Mouse (Mus musculus) limb, embryonic 14.5 days (tissue): ENCODE measurements around the gene Stard3. TPM values are rescaled to one million over a fixed set of nuclear protein-coding genes. Genes with fewer than 3 reads are reported as not detected.

Experiments
- ATAC-seq: fragments of 200-750 bp; cut with Nextera tagmentation; 2 replicates; pipeline ENCODE4 v1.8.0; 2017; ENCODE audit warnings: low read depth, moderate number of reproducible peaks, moderate TSS enrichment; ENCODE audit not compliant: low FRiP score
- DNase-seq: peaks from one replicate; pipeline ENCODE4 v3.0.0-alpha.2; 2015; ENCODE audit warnings: low spot score
- H3K27ac ChIP-seq: fragments of 300-500 bp; sonication (generic); replicated peaks from 2 replicates; pipeline ENCODE4 v1.5.1; 2014; ENCODE audit warnings: low read depth, mild to moderate bottlenecking, low read length, moderate library complexity, mixed read lengths
- H3K27me3 ChIP-seq: fragments of 300-500 bp; sonication (generic); 2 replicates; pipeline ENCODE4 v1.6.1; 2014; ENCODE audit warnings: low read length, mixed read lengths; ENCODE audit not compliant: control insufficient read depth, insufficient read depth
- H3K36me3 ChIP-seq: fragments of 300-500 bp; sonication (generic); 2 replicates; pipeline ENCODE4 v1.6.1; 2014; ENCODE audit warnings: mild to moderate bottlenecking, low read length, moderate library complexity, mixed read lengths; ENCODE audit not compliant: control insufficient read depth, insufficient read depth
- H3K4me1 ChIP-seq: fragments of 300-500 bp; sonication (generic); 2 replicates; pipeline ENCODE4 v1.6.1; 2014; ENCODE audit warnings: antibody characterized with exemption, low read length, mixed read lengths; ENCODE audit not compliant: control insufficient read depth, insufficient read depth
- H3K4me2 ChIP-seq: fragments of 300-500 bp; sonication (generic); replicated peaks from 2 replicates; pipeline ENCODE4 v1.6.1; 2014; ENCODE audit warnings: low read depth, mild to moderate bottlenecking, low read length, moderate library complexity; ENCODE audit not compliant: severe bottlenecking
- H3K4me3 ChIP-seq: fragments of 300-500 bp; sonication (generic); replicated peaks from 2 replicates; pipeline ENCODE4 v1.5.1; 2014; ENCODE audit warnings: low read length
- H3K9ac ChIP-seq: fragments of 300-500 bp; sonication (generic); 2 replicates; pipeline ENCODE4 v1.6.1; 2014; ENCODE audit warnings: mild to moderate bottlenecking, low read depth, low read length, moderate library complexity; ENCODE audit not compliant: severe bottlenecking
- H3K9me3 ChIP-seq: fragments of 300-500 bp; sonication (generic); 2 replicates; pipeline ENCODE4 v1.6.1; 2016; ENCODE audit warnings: low read length; ENCODE audit not compliant: control insufficient read depth
- POLR2A ChIP-seq: fragments of 200-500 bp; IDR thresholded peaks from 2 replicates; pipeline ENCODE4 v1.8.0; 2012; ENCODE audit warnings: inconsistent platforms, mild to moderate bottlenecking, moderate library complexity, borderline replicate concordance; ENCODE audit not compliant: insufficient read depth, insufficient read length; ENCODE audit errors: extremely low read depth
- WGBS: fragments of 180-500 bp; shearing (Covaris S2); extraction: QIAGEN DNeasy Blood & Tissue Kit; methylation state at CpG from one replicate; pipeline ENCODE4 v1.1.7; 2014; 5-methylcytosine and 5-hydroxymethylcytosine counted together
- polyA plus RNA-seq, 2 experiments: library from polyadenylated mRNA; depleted of rRNA in 1 of 2; stranded (reverse) in 1 of 2; unstranded in 1 of 2; fragments of >200 nt; fragmentation: Nextera tagmentation in 1 of 2; extraction: Ambion mirVana in 1 of 2; gene quantifications; 2 replicates each; pipeline versions ENCODE4 v1.2.1 to v1.2.3; 2012 to 2014

Stard3 gene
- polyA plus RNA-seq, 2 experiments = 36.9 to 78.2 TPM

GRCm38 (mm10) chr11:98322159-98322558, 36.0 kb upstream of the Stard3 start:
- no peak for TF ChIP-seq POLR2A
- 6% methylated on average over 1 of the region's 1 CpGs for WGBS
- peaks cover 1% of the 10 kb centered on the region; the same call in 1 of the 2 replicates for H3K4me1 ChIP-seq
- H3K27ac ChIP-seq = no peak overlapping the region
- H3K27me3 ChIP-seq = peaks cover 97% of the 10 kb centered on the region
- H3K4me2 ChIP-seq = no peak overlapping the region
- DNase-seq = no peak
- H3K4me3 ChIP-seq = no peak overlapping the region
- H3K36me3 ChIP-seq = no peaks in the 10 kb centered on the region
- H3K9ac ChIP-seq = no peak overlapping the region
- no peaks in the 10 kb centered on the region for H3K9me3 ChIP-seq
- ATAC-seq = no peak

GRCm38 (mm10) chr11:98323136-98323866, 34.9 kb upstream of the Stard3 start:
- Histone ChIP-seq H3K27me3 (peaks cover 98% of the 10 kb centered on the region), H3K4me2 (no peak overlapping the region), H3K4me3 (no peak overlapping the region), H3K9me3 (no peaks in the 10 kb centered on the region), H3K36me3 (no peaks in the 10 kb centered on the region), H3K4me1 (peaks cover 5% of the 10 kb centered on the region; the same call in 1 of the 2 replicates), H3K9ac (no peak overlapping the region), H3K27ac (no peak overlapping the region)
- DNase-seq = no peak
- TF ChIP-seq POLR2A = no peak
- WGBS = 5% methylated on average over 10 of the region's 10 CpGs
- ATAC-seq = no peak

GRCm38 (mm10) chr11:98323933-98324332, 34.2 kb upstream of the Stard3 start:
- no peak for TF ChIP-seq POLR2A
- Histone ChIP-seq H3K9ac (no peak overlapping the region), H3K4me1 (peaks cover 5% of the 10 kb centered on the region; the same call in 1 of the 2 replicates), H3K9me3 (no peaks in the 10 kb centered on the region), H3K27me3 (peaks cover 98% of the 10 kb centered on the region), H3K27ac (no peak overlapping the region), H3K4me2 (no peak overlapping the region), H3K36me3 (no peaks in the 10 kb centered on the region), H3K4me3 (no peak overlapping the region)
- 2% methylated on average over 9 of the region's 9 CpGs for WGBS
- DNase-seq = peak; percentile 39
- ATAC-seq = no peak

- H3K4me3 ChIP-seq = no peak overlapping the region
- H3K27me3 ChIP-seq = peaks cover 99% of the 10 kb centered on the region
- TF ChIP-seq POLR2A = no peak
- H3K9ac ChIP-seq = no peak overlapping the region
- DNase-seq = no peak
- H3K36me3 ChIP-seq = no peaks in the 10 kb centered on the region
- no peak overlapping the region for H3K4me2 ChIP-seq
- no peak for ATAC-seq
- WGBS = 4% methylated on average over 14 of the region's 14 CpGs
- H3K9me3 ChIP-seq = no peaks in the 10 kb centered on the region
- peaks cover 5% of the 10 kb centered on the region; the same call in 1 of the 2 replicates for H3K4me1 ChIP-seq
- no peak overlapping the region for H3K27ac ChIP-seq
Observed at GRCm38 (mm10) chr11:98325191-98325820, 32.9 kb upstream of the Stard3 start.

GRCm38 (mm10) chr11:98325821-98326218, 32.3 kb upstream of the Stard3 start:
- WGBS = 2% methylated on average over 14 of the region's 22 CpGs
- Histone ChIP-seq H3K4me2 (no peak overlapping the region), H3K4me1 (peaks cover 5% of the 10 kb centered on the region; the same call in 1 of the 2 replicates), H3K9ac (no peak overlapping the region), H3K27me3 (peaks cover 99% of the 10 kb centered on the region), H3K27ac (no peak overlapping the region), H3K9me3 (no peaks in the 10 kb centered on the region), H3K4me3 (no peak overlapping the region), H3K36me3 (no peaks in the 10 kb centered on the region)
- ATAC-seq = no peak
- TF ChIP-seq POLR2A = no peak
- no peak for DNase-seq
